Mouse (Mus musculus) spleen, postnatal 14 days (tissue): ENCODE measurements around the gene Tulp3.
"Not testable (repeated sequence)": the region's sequence is repeated elsewhere in the genome, so short reads cannot be mapped to it uniquely, and the experiment has no call there.

Experiments used
- DNase-seq, 2 experiments: peaks; one replicate each; pipeline ENCODE4 v3.0.0; 2021 to 2022; ENCODE audit warnings: low spot score in 2 of 2

Tulp3 gene

DNA sequence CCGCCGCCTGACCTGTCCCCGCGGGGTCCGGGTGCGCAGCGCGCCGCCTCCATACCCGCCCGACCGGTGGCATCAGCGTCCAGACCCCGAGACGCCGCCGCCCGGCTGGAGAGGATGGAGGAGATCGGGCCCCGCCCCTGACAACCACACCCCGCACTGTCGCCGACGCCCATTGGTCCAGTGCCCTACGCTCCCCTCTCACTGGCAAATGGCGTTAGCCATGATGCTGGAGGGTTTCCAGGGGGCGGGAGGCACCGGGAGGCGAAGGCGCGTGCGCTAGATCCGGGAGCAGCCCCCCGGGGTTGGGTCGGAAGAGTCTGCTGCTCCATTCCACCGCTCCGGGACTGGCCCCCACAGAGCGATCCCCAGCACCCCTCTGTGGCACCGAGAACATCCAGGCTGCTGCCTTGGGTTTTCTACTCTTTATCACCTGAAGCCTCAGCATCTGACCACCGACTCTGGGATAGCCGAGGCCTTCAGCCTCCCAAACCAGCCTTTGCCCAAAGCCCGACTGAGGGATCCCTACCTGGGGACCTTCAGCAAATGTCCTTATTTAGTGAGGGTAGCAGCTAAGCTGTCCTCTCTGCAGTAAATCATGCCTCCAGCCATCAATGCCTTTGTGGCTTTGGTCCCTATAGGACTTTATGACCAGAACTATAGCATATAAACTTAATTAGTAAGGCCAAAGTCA lies at the start of gene Tulp3:
TSS of gene Tulp3 (minus strand) at position 126 of the 691 bp plus-strand sequence.
- peak; percentile 75 to 81 for DNase-seq

DNA sequence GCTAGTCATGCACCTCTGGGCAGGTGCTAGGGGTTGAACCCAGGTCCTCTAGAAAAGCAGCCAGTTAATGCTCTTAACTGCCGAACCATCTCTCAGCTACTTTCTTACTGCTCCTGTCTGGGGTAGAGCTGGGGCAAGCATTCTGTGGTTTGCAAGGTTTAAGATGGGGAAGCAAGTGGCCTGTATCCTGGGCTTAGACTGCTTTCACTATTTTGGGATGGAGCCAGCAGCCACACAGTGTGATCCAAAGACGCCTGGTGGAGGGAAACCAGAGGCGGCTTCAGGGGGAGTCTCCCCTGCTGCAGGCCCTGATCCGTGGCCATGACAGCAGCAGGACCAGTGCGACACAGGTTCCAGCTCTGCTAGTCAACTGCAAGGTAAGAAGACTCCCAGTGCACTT lies 49.1 kb upstream of the Tulp3 start:
- DNase-seq = no peak

GRCm38 (mm10) chr6:128399421-128400185 lies 44.0 kb upstream of the Tulp3 start:
- no peak for DNase-seq

DNA sequence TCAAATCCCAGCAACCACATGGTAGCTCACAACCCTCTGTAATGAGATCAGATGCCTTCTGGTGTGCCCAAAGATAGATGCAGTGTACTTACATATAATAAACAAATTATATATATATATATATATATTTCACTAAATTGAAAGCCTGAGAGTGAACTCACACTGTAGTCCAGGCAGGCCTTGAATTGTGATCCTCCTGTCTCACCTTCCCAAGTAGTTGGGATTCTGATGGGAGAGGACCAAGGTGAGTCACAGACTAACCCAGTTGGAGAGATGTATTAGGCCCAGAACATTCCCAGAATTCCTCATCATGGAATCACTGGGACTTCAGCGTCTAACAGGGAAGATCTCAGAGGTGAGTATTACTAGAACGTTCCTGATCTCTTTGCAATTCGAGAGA lies 43.3 kb upstream of the Tulp3 start, which contains the start of gene Nrip2:
TSS of gene Nrip2 (plus strand) at position 301 of the 400 bp plus-strand sequence.
- DNase-seq = no peak

DNA sequence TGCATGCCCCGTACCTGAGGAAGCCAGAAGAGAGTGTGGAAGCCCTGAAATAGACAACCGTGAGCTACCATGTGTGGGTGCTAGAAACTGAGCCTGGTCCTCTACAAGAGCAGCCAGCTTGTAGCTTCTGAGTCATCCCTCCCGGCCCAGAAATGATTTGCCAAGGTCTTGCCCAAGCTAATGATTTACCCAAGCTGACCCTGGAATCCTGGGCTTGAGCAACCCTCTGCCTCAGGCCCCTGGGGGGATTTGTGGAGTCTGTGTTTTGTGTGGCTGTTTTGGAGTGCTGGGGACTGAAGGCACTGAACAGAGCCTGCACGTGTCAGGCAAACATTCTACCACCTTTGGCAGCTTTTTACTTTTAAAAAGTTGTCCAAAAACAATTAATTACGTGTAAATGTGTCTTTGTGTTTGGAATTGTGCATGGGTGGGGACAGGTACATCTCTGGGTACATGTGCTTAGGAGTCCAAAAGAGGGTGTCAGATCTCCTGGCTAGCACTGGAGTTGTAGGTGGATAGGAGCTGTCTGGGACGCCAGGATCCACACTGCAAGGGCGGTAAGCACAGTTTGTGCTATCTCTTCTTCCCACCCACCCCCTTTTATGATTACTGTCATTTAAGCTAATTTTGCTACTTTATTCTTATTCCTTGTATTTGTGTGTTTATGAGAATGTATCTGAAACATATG lies 42.1 kb upstream of the Tulp3 start:
- no peak for DNase-seq

DNA sequence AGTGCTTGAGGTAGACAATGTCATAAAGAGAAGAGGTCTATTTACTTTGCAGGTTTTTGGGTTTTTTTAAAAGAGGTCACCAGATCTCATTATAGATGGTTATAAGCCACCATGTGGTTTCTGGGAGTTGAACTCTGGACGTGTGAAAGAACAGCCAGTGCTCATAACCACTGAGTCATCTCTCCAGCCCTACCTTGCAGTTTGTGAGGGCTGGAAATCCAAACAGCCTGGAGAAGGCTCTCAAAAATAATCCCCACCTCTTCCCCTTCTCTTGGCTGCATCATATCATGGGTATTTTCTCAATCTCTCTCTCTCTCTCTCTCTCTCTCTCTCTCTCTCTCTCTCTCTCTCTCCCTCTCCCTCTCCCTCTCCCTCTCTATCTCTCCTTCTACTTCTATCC lies 35.0 kb upstream of the Tulp3 start:
- DNase-seq = no peak

GRCm38 (mm10) chr6:128389185-128389584 lies 33.5 kb upstream of the Tulp3 start:
- DNase-seq = no peak

GRCm38 (mm10) chr6:128385026-128385425 lies 29.4 kb upstream of the Tulp3 start:
- DNase-seq = no peak

GRCm38 (mm10) chr6:128383752-128384151 lies 28.1 kb upstream of the Tulp3 start:
- peak in 1 of 2 experiments; percentile 26 for DNase-seq

GRCm38 (mm10) chr6:128381254-128381653 lies 25.6 kb upstream of the Tulp3 start:
- DNase-seq = no peak

DNA sequence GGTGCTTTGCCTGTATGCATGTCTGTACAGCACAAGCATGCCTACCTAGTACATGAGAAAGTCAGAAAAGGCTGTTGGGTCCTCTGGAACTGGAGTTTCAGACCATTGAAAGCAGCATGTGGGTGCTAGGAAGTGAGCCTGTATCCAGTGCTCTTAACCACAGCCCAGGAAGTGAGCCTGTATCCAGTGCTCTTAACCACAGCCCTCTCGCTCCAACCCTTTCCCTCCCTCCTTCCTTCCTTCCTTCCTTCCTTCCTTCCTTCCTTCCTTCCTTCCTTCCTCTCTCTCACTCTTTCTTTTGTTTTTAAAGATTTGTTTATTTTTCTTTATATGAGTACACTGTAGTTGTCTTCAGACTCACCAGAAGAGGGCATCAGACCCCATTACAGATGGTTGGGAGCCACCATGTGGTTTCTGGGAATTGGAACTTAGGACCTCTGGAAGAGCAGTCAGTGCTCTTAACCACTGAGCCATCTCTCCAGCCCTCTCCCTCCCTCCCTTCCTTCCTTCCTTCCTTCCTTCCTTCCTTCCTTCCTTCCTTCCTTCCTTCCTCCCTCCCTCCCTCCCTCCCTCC lies 25.0 kb upstream of the Tulp3 start:
- not testable (repeated sequence) for DNase-seq

DNA sequence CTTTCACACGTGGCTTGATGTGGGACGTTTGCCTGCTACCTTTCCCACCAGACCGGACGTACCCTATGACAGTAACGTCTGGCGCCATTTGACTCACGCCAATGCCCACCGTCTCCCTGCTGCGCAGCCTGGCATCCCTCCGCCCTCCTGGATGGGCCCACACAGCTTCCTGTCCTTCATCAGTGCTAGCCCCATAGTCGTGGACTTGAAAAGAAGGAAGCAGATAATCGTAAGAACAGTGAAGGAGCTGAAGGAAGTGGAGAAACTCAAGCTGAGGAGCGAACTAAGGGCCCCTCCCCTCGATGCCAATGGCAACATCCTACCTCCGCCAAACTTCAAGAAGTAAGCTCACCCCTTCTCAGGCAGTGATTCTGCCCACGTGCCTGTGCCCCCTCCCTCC lies 24.0 kb upstream of the Tulp3 start:
- no peak for DNase-seq

DNA sequence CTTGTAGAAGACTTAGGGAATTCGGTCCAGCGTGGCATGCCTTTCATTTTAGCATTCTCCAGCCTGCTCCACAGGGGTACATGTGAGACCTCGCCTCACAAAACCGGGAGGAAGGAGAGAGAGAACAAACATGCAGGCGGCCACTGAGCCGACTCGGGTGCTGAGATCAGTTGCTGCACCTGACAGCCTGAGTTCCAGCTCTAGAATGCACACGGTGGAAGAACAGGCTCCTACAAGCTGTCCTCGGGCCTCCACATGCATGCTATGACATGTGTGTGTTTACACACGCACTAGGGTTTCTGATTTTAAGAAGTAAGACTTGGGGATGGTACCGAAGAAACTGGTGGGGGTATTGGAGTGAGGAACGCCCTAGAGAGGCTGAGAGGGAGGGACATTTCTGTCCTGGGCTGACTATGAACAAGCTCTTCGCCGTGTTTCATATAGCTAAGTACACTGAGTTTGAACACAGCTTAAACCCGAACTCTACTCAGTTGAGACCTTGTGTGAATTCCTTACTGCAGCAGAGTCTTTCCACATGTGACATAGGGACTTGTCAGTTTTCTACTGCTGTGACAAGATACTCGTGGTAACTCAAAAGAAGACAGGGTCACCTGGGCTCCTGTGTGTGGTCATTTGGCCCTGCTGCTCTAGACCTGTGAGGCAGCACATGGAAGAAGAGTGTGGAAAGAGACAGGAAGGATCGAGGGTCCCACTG lies 20.9 kb upstream of the Tulp3 start:
- no peak for DNase-seq

DNA sequence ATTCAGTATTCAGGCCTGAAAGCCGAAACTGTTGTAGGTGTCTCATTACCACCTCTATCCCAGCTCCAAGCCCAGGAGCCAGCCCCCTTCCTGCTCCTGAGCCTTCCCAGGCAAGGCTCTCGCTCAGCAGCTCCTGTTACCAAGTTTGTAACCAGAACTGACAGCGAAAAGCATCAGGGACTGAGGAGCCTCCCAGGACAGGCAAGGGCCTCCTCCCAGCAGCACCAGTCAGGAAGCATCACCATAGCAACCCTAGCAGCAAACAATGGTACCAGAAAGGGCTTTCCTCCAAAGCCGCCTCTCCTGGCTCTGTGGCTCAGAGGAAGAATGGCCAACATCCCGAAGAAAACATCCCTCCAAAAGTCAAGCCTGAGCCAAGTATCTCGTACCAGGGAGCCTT lies 19.5 kb upstream of the Tulp3 start, which contains the start of the genes Tex52 and Gm44596:
TSS of gene Tex52 (plus strand) at position 265 of the 400 bp plus-strand sequence.
TSS of gene Gm44596 (plus strand) at position 312 of the 400 bp plus-strand sequence.
- no peak for DNase-seq

- DNase-seq = no peak
Measured at GRCm38 (mm10) chr6:128370040-128370439, 14.4 kb upstream of the Tulp3 start.

- no peak for DNase-seq
Measured at GRCm38 (mm10) chr6:128366466-128366865, 10.8 kb upstream of the Tulp3 start.

GRCm38 (mm10) chr6:128364721-128365120 lies 9.1 kb upstream of the Tulp3 start:
- no peak for DNase-seq

DNA sequence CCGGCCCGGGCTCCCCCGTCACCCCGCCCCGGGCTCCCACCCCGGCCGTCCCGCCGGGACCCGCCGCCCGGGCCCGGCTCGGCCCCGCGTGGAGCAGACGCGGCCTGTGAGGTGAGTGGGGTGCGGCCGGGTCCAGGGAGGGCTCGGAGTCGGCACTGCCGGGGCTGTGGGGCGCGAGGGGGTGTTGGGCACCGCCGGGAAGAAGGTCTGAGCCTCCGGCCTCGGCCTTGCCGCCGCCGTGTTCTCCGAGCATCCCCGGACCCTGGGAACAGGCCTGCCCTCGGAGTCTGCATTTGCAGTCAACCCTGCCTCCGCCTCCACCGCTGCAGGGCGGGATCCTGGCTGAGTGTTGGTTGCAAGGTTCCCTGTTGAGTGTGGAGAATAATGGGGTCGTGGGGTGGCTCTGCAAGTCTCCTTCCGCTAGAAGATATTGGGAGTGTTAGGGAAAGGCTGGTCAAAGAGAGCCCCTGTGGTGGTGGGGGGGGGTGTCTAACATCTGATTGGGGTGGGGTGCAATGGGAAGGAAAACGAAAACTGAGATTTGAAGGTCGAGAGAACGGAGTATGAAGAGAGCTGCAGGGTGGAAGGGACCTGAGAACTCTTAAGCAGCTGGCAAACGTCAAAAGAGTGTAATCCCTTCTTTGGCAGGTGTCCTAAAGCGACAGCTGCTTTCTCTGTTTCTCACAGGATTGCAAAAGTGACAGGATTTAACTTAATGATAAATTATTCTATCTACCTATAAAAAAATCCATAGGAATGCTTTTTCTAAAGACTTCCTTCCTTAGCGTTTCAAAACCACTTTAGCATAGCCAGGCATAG lies 7.6 kb upstream of the Tulp3 start:
- DNase-seq = no peak

GRCm38 (mm10) chr6:128362381-128363006 lies 6.8 kb upstream of the Tulp3 start, which contains the start of the genes Rhno1 and Foxm1:
Gene Rhno1 (minus strand): TSS chr6:128362911.
Gene Foxm1 (plus strand): TSS chr6:128362967.
- peak; percentile 76 to 78 for DNase-seq

GRCm38 (mm10) chr6:128361901-128362300 lies 6.2 kb upstream of the Tulp3 start:
- DNase-seq = no peak
